8 mouse cellular contexts compared by ENCODE assay signal in genomic region chr4:43630671-43631045, GRCm38 (mm10). TPM values are rescaled to one million over a fixed set of nuclear protein-coding genes. Genes with fewer than 3 reads are reported as not detected.
A peak's percentile ranks its signal among the peaks of the same experiment; 100 is the strongest.
DNase-seq lines count a peak whose midpoint lies in the region; ATAC-seq and TF ChIP-seq lines count a peak whose summit lies in the region.

No protein-coding gene starts in this region.

- DNase-seq in heart, adult 9 months (ENCODE audit: low spot score in 2 of 2), result no peak
- no peak for DNase-seq in ovary, adult 18-20 months (ENCODE audit: low spot score)
- no peak for DNase-seq in adrenal gland, adult 8-10 months
- no peak for DNase-seq in left cerebral cortex, adult 18-20 months (ENCODE audit: low spot score in 2 of 2)

- no peak for TF ChIP-seq CTCF in cortical plate, adult 2 months (IDR thresholded peaks at IDR 0.05; ENCODE audit: extremely low read depth, insufficient read depth, low read length)

- H3K4me1 ChIP-seq in heart, embryonic 15.5 days (replicated peaks), result peaks cover 42% of the 10 kb centered on the region
- H3K4me1 ChIP-seq in cortical plate, adult 2 months (ENCODE audit: control insufficient read depth, insufficient read depth, low read length), result no peaks in the 10 kb centered on the region
- H3K4me1 ChIP-seq in hindbrain, embryonic 16.5 days (ENCODE audit: control insufficient read depth, insufficient read depth, low read depth, low read length), result peaks cover 28% of the 10 kb centered on the region

- H3K27me3 ChIP-seq in heart, embryonic 15.5 days, result peaks cover 7% of the 10 kb centered on the region; the same call in 1 of the 2 replicates
- no peaks in the 10 kb centered on the region for H3K27me3 ChIP-seq in hindbrain, embryonic 16.5 days (replicated peaks; ENCODE audit: control insufficient read depth, insufficient read depth, low read length)
- no peaks in the 10 kb centered on the region for H3K27me3 ChIP-seq in myocyte (ENCODE audit: control insufficient read depth, insufficient read depth, insufficient read length)

- no peaks in the 10 kb centered on the region for H3K79me2 ChIP-seq in myocyte (ENCODE audit: control insufficient read depth, insufficient read depth)

- H3ac ChIP-seq in myocyte (ENCODE audit: control insufficient read depth, insufficient read length), result peak overlapping the region; percentile 37

- no peaks in the 10 kb centered on the region for H3K9me3 ChIP-seq in heart, embryonic 15.5 days (replicated peaks)
- H3K9me3 ChIP-seq in hindbrain, embryonic 16.5 days (ENCODE audit: control insufficient read depth, low read length), result no peaks in the 10 kb centered on the region

- 38% methylated on average over 5 of the region's 5 CpGs for WGBS in heart, embryonic 15.5 days
- WGBS in hindbrain, embryonic 16.5 days, result 12% methylated on average over 5 of the region's 5 CpGs

- peak overlapping the region; percentile 83 for H3K27ac ChIP-seq in heart, embryonic 15.5 days
- no peak overlapping the region for H3K27ac ChIP-seq in cortical plate, adult 2 months (ENCODE audit: insufficient read depth, low read length)
- peak overlapping the region; percentile 82 for H3K27ac ChIP-seq in hindbrain, embryonic 16.5 days (ENCODE audit: low read depth, low read length)

- peak overlapping the region; percentile 95 for H3K4me2 ChIP-seq in heart, embryonic 15.5 days
- H3K4me2 ChIP-seq in hindbrain, embryonic 16.5 days (ENCODE audit: low read length), result peak overlapping the region; percentile 92
- peak overlapping the region; percentile 79 for H3K4me2 ChIP-seq in myocyte (ENCODE audit: low read depth)

- no peak overlapping the region for H3K9ac ChIP-seq in heart, embryonic 15.5 days
- peak overlapping the region; percentile 92; the same call in 1 of the 2 replicates for H3K9ac ChIP-seq in hindbrain, embryonic 16.5 days (ENCODE audit: low read depth, low read length)

- no peak for TF ChIP-seq POLR2A in cortical plate, adult 2 months (IDR thresholded peaks at IDR 0.05; ENCODE audit: extremely low read depth, insufficient read depth, low read length)
- no peak for TF ChIP-seq POLR2A in myocyte (IDR thresholded peaks at IDR 0.05; ENCODE audit: insufficient read length, low read depth)

- no peak for ATAC-seq in heart, embryonic 15.5 days (replicated peaks; ENCODE audit: insufficient number of reproducible peaks, insufficient read depth, low FRiP score, low read depth)
- peak; percentile 2; the same call in 1 of the 2 replicates for ATAC-seq in hindbrain, embryonic 16.5 days

- H3K4me3 ChIP-seq in heart, embryonic 15.5 days, result peak overlapping the region; percentile 78; the same call in 1 of the 2 replicates
- H3K4me3 ChIP-seq in cortical plate, adult 2 months (ENCODE audit: insufficient read depth, low read length), result peak overlapping the region; percentile 83; the same call in 1 of the 2 replicates
- peak overlapping the region; percentile 64 for H3K4me3 ChIP-seq in hindbrain, embryonic 16.5 days (ENCODE audit: low read length)
- H3K4me3 ChIP-seq in myocyte, result peak overlapping the region; percentile 25

- no peaks in the 10 kb centered on the region for H3K36me3 ChIP-seq in heart, embryonic 15.5 days
- H3K36me3 ChIP-seq in hindbrain, embryonic 16.5 days (ENCODE audit: control insufficient read depth, insufficient read depth, low read length), result no peaks in the 10 kb centered on the region
- no peaks in the 10 kb centered on the region for H3K36me3 ChIP-seq in myocyte (ENCODE audit: control insufficient read depth, insufficient read depth)

TF ChIP-seq in myocyte, 11 proteins besides CTCF, POLR2A, EP300 and RAD21:
- TF ChIP-seq TCF12 (IDR thresholded peaks at IDR 0.05; ENCODE audit: insufficient read depth, poor library complexity, severe bottlenecking) (no peak), TCF3 (IDR thresholded peaks at IDR 0.05; ENCODE audit: insufficient read length, low read depth) (no peak), MYOD1 (IDR thresholded peaks at IDR 0.05; ENCODE audit: control insufficient read depth in 1 of 3, insufficient read length in 2 of 3, low read depth in 2 of 3) (no peak), CEBPB (IDR thresholded peaks at IDR 0.05; ENCODE audit: insufficient read depth, poor library complexity, severe bottlenecking) (no peak), SRF (IDR thresholded peaks at IDR 0.05; ENCODE audit: control insufficient read depth, insufficient read length, low read depth) (no peak), USF1 (IDR thresholded peaks at IDR 0.05; ENCODE audit: low read depth) (no peak), MYOG (IDR thresholded peaks at IDR 0.05; ENCODE audit: control insufficient read depth in 1 of 3, insufficient read depth in 1 of 3, insufficient read length in 2 of 3, low read depth in 2 of 3) (no peak), E2F4 (IDR thresholded peaks at IDR 0.05; ENCODE audit: insufficient read depth) (no peak), REST (IDR thresholded peaks at IDR 0.05; ENCODE audit: insufficient read depth, insufficient read length) (no peak), POLR2AphosphoS2 (IDR thresholded peaks at IDR 0.05; ENCODE audit: insufficient read length, low read depth) (no peak), MAX (IDR thresholded peaks at IDR 0.05; ENCODE audit: low read depth) (no peak)

RNA-seq across cellular contexts. Expression of gene Npr2, which starts 1.1 kb away (rescaled TPM):
- 6.7 and 10.8 TPM in 2 replicates for polyA plus RNA-seq in heart, embryonic 15.5 days (2015; fragmentation: Nextera tagmentation; extraction: Ambion mirVana)
- polyA plus RNA-seq in cortical plate, adult 2 months (2012; rRNA removed), result 115 and 129 TPM in 2 replicates
- 10.8 and 12.6 TPM in 2 replicates for polyA plus RNA-seq in hindbrain, embryonic 16.5 days (2015; fragmentation: Nextera tagmentation; extraction: Ambion mirVana)
- 9.1 TPM for polyA plus RNA-seq in myocyte (2012; fragmentation: generic; extraction: Trizol)
- 10 to 100 TPM; 29.6 to 78.6 (median 54.0) TPM for total RNA-seq in adrenal gland, adult 8-10 months (2022)
- 10 to 100 TPM; 47.5 to 48.4 TPM for total RNA-seq in left cerebral cortex, adult 18-20 months (2021)

RNA-seq across cellular contexts. Expression of gene Spag8, which starts 22.7 kb away (rescaled TPM):
- polyA plus RNA-seq in heart, embryonic 15.5 days (2015; fragmentation: Nextera tagmentation; extraction: Ambion mirVana), result 0.30 and 0.77 TPM in 2 replicates
- polyA plus RNA-seq in cortical plate, adult 2 months (2012; rRNA removed), result 2.3 and 2.6 TPM in 2 replicates
- polyA plus RNA-seq in hindbrain, embryonic 16.5 days (2015; fragmentation: Nextera tagmentation; extraction: Ambion mirVana), result 9.3 and 10.3 TPM in 2 replicates
- polyA plus RNA-seq in myocyte (2012; fragmentation: generic; extraction: Trizol), result 0.02 TPM
- 1 to 10 TPM in 3 of 4 experiments, under 1 TPM in 1; 0.58 to 2.3 (median 1.4) TPM for total RNA-seq in adrenal gland, adult 8-10 months (2022)
- total RNA-seq in left cerebral cortex, adult 18-20 months (2021), result 1 to 10 TPM in 1 of 2 experiments, under 1 TPM in 1; 0.87 to 2.1 TPM

RNA-seq across cellular contexts. Expression of gene Hint2, which starts 25.6 kb away (rescaled TPM):
- polyA plus RNA-seq in heart, embryonic 15.5 days (2015; fragmentation: Nextera tagmentation; extraction: Ambion mirVana), result 150 and 188 TPM in 2 replicates
- polyA plus RNA-seq in cortical plate, adult 2 months (2012; rRNA removed), result 81.7 and 84.5 TPM in 2 replicates
- 68.7 and 77.8 TPM in 2 replicates for polyA plus RNA-seq in hindbrain, embryonic 16.5 days (2015; fragmentation: Nextera tagmentation; extraction: Ambion mirVana)
- 99.1 TPM for polyA plus RNA-seq in myocyte (2012; fragmentation: generic; extraction: Trizol)
- total RNA-seq in adrenal gland, adult 8-10 months (2022), result 100 to 1,000 TPM in 1 of 4 experiments, 10 to 100 TPM in 3; 80.8 to 112 (median 97.8) TPM
- 10 to 100 TPM; 34.1 to 40.5 TPM for total RNA-seq in left cerebral cortex, adult 18-20 months (2021)

RNA-seq across cellular contexts. Expression of gene Tmem8b, which starts 38.1 kb away (rescaled TPM):
- polyA plus RNA-seq in heart, embryonic 15.5 days (2015; fragmentation: Nextera tagmentation; extraction: Ambion mirVana), result 3.8 and 4.6 TPM in 2 replicates
- 36.2 and 36.6 TPM in 2 replicates for polyA plus RNA-seq in cortical plate, adult 2 months (2012; rRNA removed)
- 12.0 and 13.9 TPM in 2 replicates for polyA plus RNA-seq in hindbrain, embryonic 16.5 days (2015; fragmentation: Nextera tagmentation; extraction: Ambion mirVana)
- polyA plus RNA-seq in myocyte (2012; fragmentation: generic; extraction: Trizol), result 1.7 TPM
- 10 to 100 TPM in 2 of 4 experiments, 1 to 10 TPM in 2; 6.0 to 10.9 (median 8.3) TPM for total RNA-seq in adrenal gland, adult 8-10 months (2022)
- total RNA-seq in left cerebral cortex, adult 18-20 months (2021), result 10 to 100 TPM; 57.7 to 64.8 TPM

RNA-seq across cellular contexts. Expression of gene Fam221b, which starts 38.3 kb away (rescaled TPM):
- polyA plus RNA-seq in heart, embryonic 15.5 days (2015; fragmentation: Nextera tagmentation; extraction: Ambion mirVana), result 1.6 and 4.0 TPM in 2 replicates
- 1.0 TPM in 2 replicates for polyA plus RNA-seq in cortical plate, adult 2 months (2012; rRNA removed)
- 1.5 and 2.0 TPM in 2 replicates for polyA plus RNA-seq in hindbrain, embryonic 16.5 days (2015; fragmentation: Nextera tagmentation; extraction: Ambion mirVana)
- polyA plus RNA-seq in myocyte (2012; fragmentation: generic; extraction: Trizol), result 3.4 TPM
- under 1 TPM; 0.14 to 0.67 (median 0.41) TPM for total RNA-seq in adrenal gland, adult 8-10 months (2022)
- 1 to 10 TPM; 1.6 to 1.7 TPM for total RNA-seq in left cerebral cortex, adult 18-20 months (2021)

Comparison
In these comparisons a context has a peak if more than half of its experiments do, and no peak if none do; other contexts are left out.
1. H3K4me3 ChIP-seq: peak in every context shown above with its lines; median percentile 83 in cortical plate, adult 2 months; 78 in heart, embryonic 15.5 days; 64 in hindbrain, embryonic 16.5 days; 25 in myocyte.